In genomic region chr11:70001865-70002264, GRCm38 (mm10) we compare ENCODE assay signal across 8 mouse cellular contexts. TPM values are rescaled to one million over a fixed set of nuclear protein-coding genes. Genes with fewer than 3 reads are reported as not detected.
DNase-seq lines count a peak whose midpoint lies in the region; ATAC-seq lines count a peak whose summit lies in the region.

No protein-coding gene starts in this region.

- no peak overlapping the region for H3K27ac ChIP-seq in heart, embryonic 11.5 days (ENCODE audit: low read depth, low read length)
- H3K27ac ChIP-seq in heart, embryonic 13.5 days (replicated peaks) = no peak overlapping the region
- no peak overlapping the region for H3K27ac ChIP-seq in limb, embryonic 11.5 days (replicated peaks; ENCODE audit: low read depth, low read length)
- no peak overlapping the region for H3K27ac ChIP-seq in midbrain, embryonic 13.5 days

- peak overlapping the region; percentile 80 for H3K4me2 ChIP-seq in heart, embryonic 11.5 days
- peak overlapping the region; percentile 79 for H3K4me2 ChIP-seq in heart, embryonic 13.5 days
- peak overlapping the region; percentile 90 for H3K4me2 ChIP-seq in limb, embryonic 11.5 days (ENCODE audit: low read depth, severe bottlenecking)
- H3K4me2 ChIP-seq in midbrain, embryonic 13.5 days (replicated peaks) = peak overlapping the region; percentile 90

- DNase-seq in heart, adult 8-10 months (ENCODE audit: low spot score) = no peak
- peak; percentile 90 for DNase-seq in R1 (ENCODE audit: low read depth, low spot score)
- DNase-seq in limb, embryonic 11.5 days (ENCODE audit: low spot score) = peak; percentile 61
- no peak for DNase-seq in layer of hippocampus, adult 11-12 months (ENCODE audit: low spot score)
- DNase-seq in ovary, postnatal 14 days (ENCODE audit: low spot score) = no peak

- H3K36me3 ChIP-seq in heart, embryonic 11.5 days (ENCODE audit: control insufficient read depth, insufficient read depth, low read length) = peaks cover 23% of the 10 kb centered on the region
- peaks cover 55% of the 10 kb centered on the region for H3K36me3 ChIP-seq in heart, embryonic 13.5 days
- H3K36me3 ChIP-seq in limb, embryonic 11.5 days (ENCODE audit: control insufficient read depth, insufficient read depth, low read length) = peaks cover 25% of the 10 kb centered on the region
- peaks cover 48% of the 10 kb centered on the region for H3K36me3 ChIP-seq in midbrain, embryonic 13.5 days

- no peaks in the 10 kb centered on the region for H3K27me3 ChIP-seq in heart, embryonic 11.5 days (ENCODE audit: control insufficient read depth, insufficient read depth, low read length)
- no peaks in the 10 kb centered on the region for H3K27me3 ChIP-seq in heart, embryonic 13.5 days (replicated peaks)
- no peaks in the 10 kb centered on the region for H3K27me3 ChIP-seq in limb, embryonic 11.5 days (ENCODE audit: control insufficient read depth, insufficient read depth, low read length)
- H3K27me3 ChIP-seq in midbrain, embryonic 13.5 days = no peaks in the 10 kb centered on the region

- no peak overlapping the region for H3K9ac ChIP-seq in heart, embryonic 11.5 days (ENCODE audit: low read depth, low read length)
- peak overlapping the region; percentile 93 for H3K9ac ChIP-seq in heart, embryonic 13.5 days
- no peak overlapping the region for H3K9ac ChIP-seq in limb, embryonic 11.5 days (ENCODE audit: low read length)
- peak overlapping the region; percentile 87; the same call in 1 of the 2 replicates for H3K9ac ChIP-seq in midbrain, embryonic 13.5 days (replicated peaks)

- H3K4me3 ChIP-seq in heart, embryonic 11.5 days (ENCODE audit: low read depth, low read length) = peak overlapping the region; percentile 77
- H3K4me3 ChIP-seq in heart, embryonic 13.5 days = peak overlapping the region; percentile 79
- H3K4me3 ChIP-seq in limb, embryonic 11.5 days (ENCODE audit: low read depth, low read length) = peak overlapping the region; percentile 78
- H3K4me3 ChIP-seq in midbrain, embryonic 13.5 days (replicated peaks) = peak overlapping the region; percentile 75

- H3K4me1 ChIP-seq in heart, embryonic 11.5 days (ENCODE audit: control insufficient read depth, insufficient read depth, low read length) = peaks cover 26% of the 10 kb centered on the region
- peaks cover 52% of the 10 kb centered on the region for H3K4me1 ChIP-seq in heart, embryonic 13.5 days
- H3K4me1 ChIP-seq in limb, embryonic 11.5 days (ENCODE audit: control insufficient read depth, insufficient read depth, low read length) = peaks cover 14% of the 10 kb centered on the region; the same call in 1 of the 2 replicates
- peaks cover 65% of the 10 kb centered on the region for H3K4me1 ChIP-seq in midbrain, embryonic 13.5 days (replicated peaks)

- no peaks in the 10 kb centered on the region for H3K9me3 ChIP-seq in heart, embryonic 11.5 days (replicated peaks; ENCODE audit: control insufficient read depth, low read length)
- no peaks in the 10 kb centered on the region for H3K9me3 ChIP-seq in heart, embryonic 13.5 days
- H3K9me3 ChIP-seq in limb, embryonic 11.5 days (ENCODE audit: control insufficient read depth, low read length) = no peaks in the 10 kb centered on the region
- H3K9me3 ChIP-seq in midbrain, embryonic 13.5 days = peaks cover 3% of the 10 kb centered on the region; the same call in 1 of the 2 replicates

- no peak for ATAC-seq in heart, embryonic 11.5 days (replicated peaks; ENCODE audit: insufficient number of reproducible peaks, low FRiP score, low TSS enrichment)
- no peak for ATAC-seq in heart, embryonic 13.5 days (ENCODE audit: extremely low read depth, insufficient number of reproducible peaks, low FRiP score, low TSS enrichment)
- ATAC-seq in limb, embryonic 11.5 days (ENCODE audit: insufficient number of reproducible peaks, low FRiP score, low TSS enrichment, low read depth) = no peak
- no peak for ATAC-seq in midbrain, embryonic 13.5 days

RNA-seq across cellular contexts. Expression of gene Dvl2, which starts 1.5 kb away (rescaled TPM):
- polyA plus RNA-seq in heart, embryonic 11.5 days (2014; fragmentation: Nextera tagmentation; extraction: Ambion mirVana) = 18.6 and 18.9 TPM in 2 replicates
- total RNA-seq in heart, adult 8-10 months (2022) = 1 to 10 TPM; 4.0 to 6.4 (median 5.1) TPM
- 20.7 and 22.0 TPM in 2 replicates for polyA plus RNA-seq in heart, embryonic 13.5 days (2015; fragmentation: Nextera tagmentation; extraction: Ambion mirVana)
- polyA plus RNA-seq in limb, embryonic 11.5 days (2014; fragmentation: Nextera tagmentation; extraction: Ambion mirVana) = 47.3 and 52.0 TPM in 2 replicates
- 27.6 and 35.4 TPM in 2 replicates for polyA plus RNA-seq in midbrain, embryonic 13.5 days (2015; fragmentation: Nextera tagmentation; extraction: Ambion mirVana)

RNA-seq across cellular contexts. Expression of gene Phf23, which starts 6.3 kb away (rescaled TPM):
- polyA plus RNA-seq in heart, embryonic 11.5 days (2014; fragmentation: Nextera tagmentation; extraction: Ambion mirVana) = 27.3 and 29.9 TPM in 2 replicates
- 10 to 100 TPM; 21.0 to 24.9 (median 23.6) TPM for total RNA-seq in heart, adult 8-10 months (2022)
- 43.8 and 47.9 TPM in 2 replicates for polyA plus RNA-seq in heart, embryonic 13.5 days (2015; fragmentation: Nextera tagmentation; extraction: Ambion mirVana)
- 56.1 and 64.9 TPM in 2 replicates for polyA plus RNA-seq in limb, embryonic 11.5 days (2014; fragmentation: Nextera tagmentation; extraction: Ambion mirVana)
- 74.2 and 82.2 TPM in 2 replicates for polyA plus RNA-seq in midbrain, embryonic 13.5 days (2015; fragmentation: Nextera tagmentation; extraction: Ambion mirVana)

RNA-seq across cellular contexts. Expression of gene Gabarap, which starts 10.9 kb away (rescaled TPM):
- polyA plus RNA-seq in heart, embryonic 11.5 days (2014; fragmentation: Nextera tagmentation; extraction: Ambion mirVana) = 481 and 489 TPM in 2 replicates
- total RNA-seq in heart, adult 8-10 months (2022) = 100 to 1,000 TPM; 287 to 342 (median 325) TPM
- polyA plus RNA-seq in heart, embryonic 13.5 days (2015; fragmentation: Nextera tagmentation; extraction: Ambion mirVana) = 456 and 466 TPM in 2 replicates
- 397 and 432 TPM in 2 replicates for polyA plus RNA-seq in limb, embryonic 11.5 days (2014; fragmentation: Nextera tagmentation; extraction: Ambion mirVana)
- polyA plus RNA-seq in midbrain, embryonic 13.5 days (2015; fragmentation: Nextera tagmentation; extraction: Ambion mirVana) = 611 and 625 TPM in 2 replicates

RNA-seq across cellular contexts. Expression of gene Acadvl, which starts 13.3 kb away (rescaled TPM):
- polyA plus RNA-seq in heart, embryonic 11.5 days (2014; fragmentation: Nextera tagmentation; extraction: Ambion mirVana) = 94.1 and 111 TPM in 2 replicates
- 1,000 to 10,000 TPM; 1,233 to 1,415 (median 1,285) TPM for total RNA-seq in heart, adult 8-10 months (2022)
- 131 and 140 TPM in 2 replicates for polyA plus RNA-seq in heart, embryonic 13.5 days (2015; fragmentation: Nextera tagmentation; extraction: Ambion mirVana)
- polyA plus RNA-seq in limb, embryonic 11.5 days (2014; fragmentation: Nextera tagmentation; extraction: Ambion mirVana) = 52.9 and 53.5 TPM in 2 replicates
- polyA plus RNA-seq in midbrain, embryonic 13.5 days (2015; fragmentation: Nextera tagmentation; extraction: Ambion mirVana) = 48.4 and 51.7 TPM in 2 replicates

RNA-seq across cellular contexts. Expression of gene Dlg4, which starts 14.9 kb away (rescaled TPM):
- polyA plus RNA-seq in heart, embryonic 11.5 days (2014; fragmentation: Nextera tagmentation; extraction: Ambion mirVana) = 10.2 and 10.4 TPM in 2 replicates
- total RNA-seq in heart, adult 8-10 months (2022) = 1 to 10 TPM; 3.9 to 6.3 (median 5.2) TPM
- 4.7 and 5.1 TPM in 2 replicates for polyA plus RNA-seq in heart, embryonic 13.5 days (2015; fragmentation: Nextera tagmentation; extraction: Ambion mirVana)
- 10.0 and 10.8 TPM in 2 replicates for polyA plus RNA-seq in limb, embryonic 11.5 days (2014; fragmentation: Nextera tagmentation; extraction: Ambion mirVana)
- polyA plus RNA-seq in midbrain, embryonic 13.5 days (2015; fragmentation: Nextera tagmentation; extraction: Ambion mirVana) = 34.9 and 37.2 TPM in 2 replicates

Comparison
In these comparisons a context has a peak if more than half of its experiments do, and no peak if none do; other contexts are left out.
1. H3K9ac ChIP-seq: peak in heart, embryonic 13.5 days (single experiment) and midbrain, embryonic 13.5 days (single experiment); none in heart, embryonic 11.5 days (single experiment) and limb, embryonic 11.5 days (single experiment).
2. DNase-seq: peak in R1 (single experiment) and limb, embryonic 11.5 days (single experiment); none in heart, adult 8-10 months (single experiment), layer of hippocampus, adult 11-12 months (single experiment) and ovary, postnatal 14 days (single experiment).
3. Peak in every context shown above with its lines, with median percentiles within 50 percentile points of each other: H3K4me2 ChIP-seq and H3K4me3 ChIP-seq.